Mouse (Mus musculus) liver, postnatal 0 days (tissue): Measurements from ENCODE around the gene Rpl37a.

Experiments
- CTCF ChIP-seq: sonication (generic); IDR thresholded peaks from 2 replicates; pipeline ENCODE4 v1.5.1; 2016; ENCODE audit warnings: antibody characterized with exemption, low read depth
- EP300 ChIP-seq: IDR thresholded peaks from 2 replicates; pipeline ENCODE4 v1.6.1; 2016; ENCODE audit warnings: antibody characterized with exemption, low read depth, mild to moderate bottlenecking

DNA sequence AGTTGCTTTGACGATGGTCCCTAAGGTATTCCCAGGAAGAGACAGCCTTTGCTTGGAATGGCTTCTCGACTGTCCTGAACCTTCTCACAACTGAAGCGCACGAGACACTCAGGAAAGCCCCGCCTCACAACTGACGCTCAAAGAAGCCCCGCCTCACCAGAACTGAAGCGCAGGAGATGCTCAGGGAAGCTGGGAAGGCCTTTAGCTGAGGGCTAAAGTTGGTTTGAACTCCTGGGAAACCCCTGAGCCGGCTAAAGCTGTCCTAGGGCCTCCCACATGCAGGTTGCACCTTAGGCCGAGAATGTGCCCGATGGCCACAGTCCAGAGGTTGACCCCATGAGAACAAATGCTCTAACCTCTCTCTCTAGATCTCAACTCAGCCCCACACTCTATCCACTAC is 10.6 kb upstream of the Rpl37a start, which contains the start of gene Ankar:
- TF ChIP-seq CTCF: no peak
- TF ChIP-seq EP300: no peak
